Mouse (Mus musculus) T-helper 2 cell (primary cell): ENCODE measurements at regions not wholly inside any gene's neighbourhood (a gene's known extent, or its start where the extent isn't known, plus 50 kb on each side); places are given as distances from the start of the nearest gene placed in this dataset.

Experiments
- in situ Hi-C: fragments of 300-600 bp; cut with MboI, MseI; formaldehyde crosslinking; loops from one replicate; pipeline ENCODE4 v1.15.1; 2025; ENCODE audit warnings: high pct_unique_total_duplicates

DNA sequence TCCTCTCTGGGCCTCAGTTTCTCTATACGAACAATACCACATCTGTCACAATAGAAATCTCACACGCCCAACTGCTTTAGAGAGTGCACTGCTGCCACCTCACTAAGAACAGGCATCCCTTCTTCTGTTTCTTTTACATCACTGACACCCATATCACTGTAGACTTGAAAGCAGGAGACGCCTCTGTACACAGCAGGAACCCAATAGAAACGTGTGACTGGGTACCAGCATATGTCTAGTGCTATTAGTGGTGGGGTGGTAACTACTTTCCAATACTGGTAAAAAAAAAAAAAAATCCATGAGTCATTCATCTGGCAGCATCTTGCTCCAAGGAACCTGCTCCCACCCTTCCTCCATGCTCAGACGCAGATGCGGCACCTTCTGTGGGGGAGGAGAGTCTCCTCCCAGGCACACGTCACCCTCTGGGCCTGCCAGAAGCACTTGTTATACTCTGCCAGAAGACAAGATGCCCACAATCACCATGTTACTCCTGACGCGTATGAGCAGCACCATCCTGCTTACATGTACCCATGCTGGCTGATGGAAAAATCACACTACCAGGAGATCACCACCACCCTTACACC is 151.3 kb upstream of the Plxna4 start:
- in situ Hi-C loops: loop anchor here (10.0 kb wide), 1 partner anchor 814 kb away; no protein-coding TSS in a partner anchor

- in situ Hi-C loops: no loop called here
Observed at GRCm38 (mm10) chr6:32728706-32729105, 140.7 kb upstream of the Plxna4 start.

GRCm38 (mm10) chr6:32726571-32726970 is 138.6 kb upstream of the Plxna4 start:
- in situ Hi-C loops: no loop called here

GRCm38 (mm10) chr6:32717860-32718259 is 129.9 kb upstream of the Plxna4 start:
- in situ Hi-C loops: no loop called here

DNA sequence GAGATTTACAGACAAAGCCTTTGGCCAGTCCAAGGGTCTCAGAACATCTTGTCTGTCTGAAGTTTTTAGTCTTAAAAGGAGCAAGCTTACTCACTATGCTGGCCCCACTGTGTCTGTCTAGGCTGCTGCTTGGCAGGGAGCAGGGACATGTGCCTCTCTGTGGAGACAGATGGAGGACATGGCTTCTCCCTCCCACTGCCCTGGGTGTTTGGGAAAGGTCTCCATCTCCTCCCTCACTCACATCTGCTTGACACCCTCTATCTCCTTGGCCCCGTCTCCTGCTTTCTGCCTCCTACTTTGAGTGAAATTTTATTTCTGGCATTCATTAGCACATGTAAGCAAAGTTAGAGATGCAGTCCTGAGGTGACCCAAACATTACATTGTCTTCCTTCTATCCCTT is 127.1 kb upstream of the Plxna4 start:
- in situ Hi-C loops: no loop called here

DNA sequence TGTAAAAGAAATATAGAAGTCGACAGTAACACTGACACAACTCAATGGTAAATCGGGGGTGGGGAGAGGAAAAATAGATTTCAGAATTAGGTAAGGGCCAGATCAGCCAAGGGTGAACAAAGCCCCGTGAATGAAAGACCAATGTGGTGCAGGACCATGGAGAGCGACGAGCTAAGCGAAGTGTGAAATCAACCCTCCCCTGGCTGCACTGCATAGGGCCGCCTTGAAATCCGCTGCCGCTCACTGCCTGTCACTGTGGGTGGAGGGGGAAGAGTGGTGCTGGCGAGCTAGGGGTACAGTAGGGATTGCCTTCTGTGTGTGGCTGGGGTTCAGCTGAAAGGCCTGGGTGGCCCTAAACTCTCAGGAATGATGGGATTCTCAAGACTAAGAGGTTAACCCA is 122.2 kb upstream of the Plxna4 start:
- in situ Hi-C loops: no loop called here

GRCm38 (mm10) chr6:32709566-32709965 is 121.6 kb upstream of the Plxna4 start:
- in situ Hi-C loops: no loop called here

GRCm38 (mm10) chr6:32707417-32707816 is 119.4 kb upstream of the Plxna4 start:
- in situ Hi-C loops: no loop called here

GRCm38 (mm10) chr6:32706376-32706775 is 118.4 kb upstream of the Plxna4 start:
- in situ Hi-C loops: no loop called here

DNA sequence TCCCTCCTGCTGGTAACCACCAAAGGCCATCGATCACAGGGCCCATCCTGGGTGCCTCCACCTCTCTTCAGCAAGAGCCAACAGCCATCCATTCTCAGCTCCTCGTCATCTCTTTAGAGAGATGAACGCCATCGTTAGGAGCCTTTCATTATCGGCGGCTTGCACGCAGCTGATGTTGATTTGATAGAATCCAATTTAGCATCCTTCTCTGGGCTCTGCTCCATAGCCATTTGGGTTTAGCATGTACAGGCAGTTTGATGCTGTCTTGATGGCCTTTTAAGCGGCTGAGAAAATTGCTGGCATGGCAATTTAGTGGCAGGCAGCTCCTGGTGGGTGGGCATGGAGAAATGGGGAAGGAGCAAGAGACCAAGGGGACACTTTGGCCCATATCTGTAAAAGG is 115.5 kb upstream of the Plxna4 start:
- in situ Hi-C loops: no loop called here

DNA sequence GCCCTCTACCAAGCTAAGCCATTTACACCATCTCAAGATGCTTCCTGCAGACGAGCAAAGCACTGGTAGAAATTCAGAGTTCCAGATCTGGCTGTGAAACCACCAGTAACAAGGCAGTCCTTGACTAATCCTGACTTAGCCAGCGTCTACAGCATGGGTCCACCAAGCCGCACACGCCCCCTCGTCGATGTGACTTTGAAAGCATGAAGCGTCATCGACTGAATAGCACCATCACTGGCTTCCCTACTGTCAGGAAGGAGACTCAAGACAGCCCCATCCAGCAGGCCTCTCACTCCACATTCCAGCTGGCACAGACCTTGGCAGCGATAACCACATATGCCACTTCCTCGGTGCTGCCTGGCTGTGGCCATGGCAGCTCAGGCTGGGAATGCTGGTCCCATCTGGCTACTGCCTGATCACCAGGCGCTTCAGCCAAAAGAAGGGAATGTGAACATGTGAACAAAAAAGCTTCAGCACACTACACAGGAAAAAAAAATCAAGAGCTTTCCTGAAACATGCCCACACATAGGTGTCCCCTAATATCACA is 114.3 kb upstream of the Plxna4 start:
- in situ Hi-C loops: no loop called here

DNA sequence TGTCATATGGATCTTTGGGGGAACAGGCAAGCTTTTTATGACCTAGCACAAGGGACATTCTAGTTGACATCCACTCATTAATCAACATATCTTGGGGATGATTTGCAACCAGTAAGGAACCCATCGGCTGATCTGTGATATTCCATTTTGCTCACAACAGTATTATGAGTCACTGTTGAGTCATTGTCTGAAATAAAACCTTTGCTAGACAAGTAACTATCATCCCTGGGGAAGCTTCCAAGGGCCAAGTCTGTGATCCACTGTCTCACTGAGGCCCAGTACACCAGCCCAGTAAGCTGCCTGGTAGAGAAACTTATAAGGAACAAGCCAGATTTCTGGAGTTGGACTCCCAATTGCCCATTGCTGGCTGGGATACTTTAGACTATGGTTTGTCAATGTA is 111.8 kb upstream of the Plxna4 start:
- in situ Hi-C loops: no loop called here

- in situ Hi-C loops: no loop called here
Observed at GRCm38 (mm10) chr6:32697771-32698270, 109.8 kb upstream of the Plxna4 start.

- in situ Hi-C loops: no loop called here
Observed at GRCm38 (mm10) chr6:32696037-32696436, 108.0 kb upstream of the Plxna4 start.

- in situ Hi-C loops: no loop called here
Observed at GRCm38 (mm10) chr6:32672552-32672951, 84.6 kb upstream of the Plxna4 start.

- in situ Hi-C loops: no loop called here
Observed at GRCm38 (mm10) chr6:32659743-32660142, 71.8 kb upstream of the Plxna4 start.

DNA sequence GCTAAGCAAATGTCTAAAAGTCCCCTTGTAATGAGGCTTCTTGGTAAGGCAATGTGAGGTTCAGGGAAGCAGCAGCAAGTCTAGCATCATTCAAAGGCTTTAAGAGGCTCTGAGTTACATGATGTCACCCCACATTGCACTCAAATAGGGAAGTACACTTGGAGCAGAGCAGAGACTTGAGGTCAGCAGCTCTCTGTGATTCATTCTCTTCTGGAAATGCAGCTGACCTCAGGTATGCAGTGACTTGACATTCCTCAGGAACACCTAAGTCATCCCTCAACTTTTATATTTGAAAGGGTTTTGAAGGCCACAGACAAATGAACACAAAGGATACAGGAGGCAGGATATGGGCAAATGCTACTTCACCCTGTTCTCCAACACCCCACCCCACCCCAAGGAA is 69.4 kb upstream of the Plxna4 start:
- in situ Hi-C loops: no loop called here

DNA sequence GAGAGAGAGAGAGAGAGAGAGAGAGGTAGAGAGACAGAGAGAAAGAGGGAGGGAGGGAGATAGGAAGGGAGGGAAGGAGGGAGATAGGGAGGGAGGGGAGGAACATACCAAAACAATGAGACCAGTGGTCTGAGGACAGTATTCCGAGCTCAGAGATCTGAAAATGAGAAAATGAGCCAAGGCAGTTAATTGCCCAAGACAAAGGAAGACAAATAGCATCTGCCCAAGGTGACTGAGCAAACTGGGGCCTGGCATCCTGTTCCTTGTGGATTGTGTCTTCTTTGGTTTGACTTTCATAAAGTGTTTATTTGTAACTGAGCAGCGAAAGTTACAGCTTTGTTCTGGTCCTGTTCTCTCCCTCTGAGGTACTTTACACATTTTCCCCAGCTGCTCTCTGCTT is 66.2 kb upstream of the Plxna4 start:
- in situ Hi-C loops: no loop called here

DNA sequence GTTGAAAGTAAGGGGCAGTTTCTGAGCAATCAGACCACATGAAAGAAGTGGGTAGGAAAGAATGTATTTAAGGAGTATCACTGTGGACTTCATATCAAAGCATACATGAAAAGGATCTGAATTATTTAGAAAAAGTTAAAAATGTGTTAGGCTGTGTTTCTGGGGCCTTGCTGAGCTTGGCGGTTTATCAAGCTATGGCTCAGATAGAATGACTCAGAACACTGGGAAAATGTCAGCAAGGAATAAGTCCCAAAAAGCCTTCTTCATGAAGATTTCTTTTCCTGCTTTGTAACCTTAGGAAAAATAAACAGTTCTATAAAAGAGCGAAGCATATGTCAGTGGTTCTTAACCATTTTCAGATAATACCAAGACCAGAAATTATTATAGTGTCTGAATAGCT is 56.0 kb upstream of the Plxna4 start:
- in situ Hi-C loops: loop anchor here (10.0 kb wide), 1 partner anchor 901 kb away; no protein-coding TSS in a partner anchor

GRCm38 (mm10) chr6:32638843-32639242 is 50.9 kb upstream of the Plxna4 start:
- in situ Hi-C loops: no loop called here
